Mouse (Mus musculus): ENCODE data around the gene 9430097D07Rik. TPM values are rescaled to one million over a fixed set of nuclear protein-coding genes. Genes with fewer than 3 reads are reported as not detected.
A peak's percentile ranks its signal among the peaks of the same experiment; 100 is the strongest.

The 9430097D07Rik gene
- polyA plus RNA-seq, 1 experiment = 0.04 TPM

DNA sequence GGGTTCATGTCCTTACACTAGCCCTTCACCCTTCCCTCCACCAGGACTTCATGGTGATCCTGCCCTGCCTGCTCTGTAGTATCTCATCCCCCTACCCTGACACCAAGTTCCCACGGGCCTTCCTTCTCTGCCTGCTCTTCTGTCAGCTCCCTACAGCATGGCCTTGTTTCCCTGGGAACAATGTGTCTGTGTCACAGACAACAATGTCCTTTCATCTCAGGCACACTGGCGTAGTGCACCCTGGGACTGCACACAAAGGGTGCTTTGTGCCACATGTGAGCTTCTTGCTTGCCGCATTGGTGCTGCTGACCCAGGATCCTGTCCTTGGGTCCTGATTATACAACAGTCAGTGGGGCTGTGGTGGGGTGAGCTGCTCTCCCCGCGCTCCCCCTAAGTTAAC is 15.9 kb downstream of the 9430097D07Rik start:
- Histone ChIP-seq H3K79me2 (ENCODE audit: control insufficient read depth, insufficient read depth) (no peaks in the 10 kb centered on the region), H3K36me3 (ENCODE audit: control insufficient read depth, insufficient read depth) (no peaks in the 10 kb centered on the region), H3K27me3 (ENCODE audit: control insufficient read depth, insufficient read depth, insufficient read length) (no peaks in the 10 kb centered on the region), H3ac (ENCODE audit: control insufficient read depth, insufficient read length) (no peak overlapping the region), H3K4me2 (ENCODE audit: low read depth) (no peak overlapping the region), H3K4me3 (no peak overlapping the region)
- TF ChIP-seq POLR2A (IDR thresholded peaks at IDR 0.05; ENCODE audit: insufficient read length, low read depth) (no peak), MYOG (IDR thresholded peaks at IDR 0.05; ENCODE audit: control insufficient read depth in 1 of 3, insufficient read depth in 1 of 3, insufficient read length in 2 of 3, low read depth in 2 of 3) (no peak), TCF3 (IDR thresholded peaks at IDR 0.05; ENCODE audit: insufficient read length, low read depth) (no peak)

GRCm38 (mm10) chr2:32556019-32556418 is 19.5 kb downstream of the 9430097D07Rik start:
- Histone ChIP-seq H3K4me2 (ENCODE audit: low read depth) (no peak overlapping the region), H3K79me2 (ENCODE audit: control insufficient read depth, insufficient read depth) (no peaks in the 10 kb centered on the region), H3ac (ENCODE audit: control insufficient read depth, insufficient read length) (no peak overlapping the region), H3K36me3 (ENCODE audit: control insufficient read depth, insufficient read depth) (no peaks in the 10 kb centered on the region), H3K27me3 (ENCODE audit: control insufficient read depth, insufficient read depth, insufficient read length) (no peaks in the 10 kb centered on the region), H3K4me3 (no peak overlapping the region)
- TF ChIP-seq POLR2AphosphoS2 (IDR thresholded peaks at IDR 0.05; ENCODE audit: insufficient read length, low read depth) = no peak
- no peak for TF ChIP-seq SRF (IDR thresholded peaks at IDR 0.05; ENCODE audit: control insufficient read depth, insufficient read length, low read depth)
- TF ChIP-seq POLR2A (IDR thresholded peaks at IDR 0.05; ENCODE audit: insufficient read length, low read depth) = no peak
- TF ChIP-seq MAX (IDR thresholded peaks at IDR 0.05; ENCODE audit: low read depth) = no peak
- no peak for TF ChIP-seq USF1 (IDR thresholded peaks at IDR 0.05; ENCODE audit: low read depth)
- no peak for TF ChIP-seq TCF3 (IDR thresholded peaks at IDR 0.05; ENCODE audit: insufficient read length, low read depth)
- no peak for TF ChIP-seq MYOD1 (IDR thresholded peaks at IDR 0.05; ENCODE audit: control insufficient read depth in 1 of 3, insufficient read length in 2 of 3, low read depth in 2 of 3)
- TF ChIP-seq CEBPB (IDR thresholded peaks at IDR 0.05; ENCODE audit: insufficient read depth, poor library complexity, severe bottlenecking) = no peak
- TF ChIP-seq E2F4 (IDR thresholded peaks at IDR 0.05; ENCODE audit: insufficient read depth) = no peak
- no peak for TF ChIP-seq REST (IDR thresholded peaks at IDR 0.05; ENCODE audit: insufficient read depth, insufficient read length)
- TF ChIP-seq TCF12 (IDR thresholded peaks at IDR 0.05; ENCODE audit: insufficient read depth, poor library complexity, severe bottlenecking) = no peak
- TF ChIP-seq MYOG (IDR thresholded peaks at IDR 0.05; ENCODE audit: control insufficient read depth in 1 of 3, insufficient read depth in 1 of 3, insufficient read length in 2 of 3, low read depth in 2 of 3) = no peak

DNA sequence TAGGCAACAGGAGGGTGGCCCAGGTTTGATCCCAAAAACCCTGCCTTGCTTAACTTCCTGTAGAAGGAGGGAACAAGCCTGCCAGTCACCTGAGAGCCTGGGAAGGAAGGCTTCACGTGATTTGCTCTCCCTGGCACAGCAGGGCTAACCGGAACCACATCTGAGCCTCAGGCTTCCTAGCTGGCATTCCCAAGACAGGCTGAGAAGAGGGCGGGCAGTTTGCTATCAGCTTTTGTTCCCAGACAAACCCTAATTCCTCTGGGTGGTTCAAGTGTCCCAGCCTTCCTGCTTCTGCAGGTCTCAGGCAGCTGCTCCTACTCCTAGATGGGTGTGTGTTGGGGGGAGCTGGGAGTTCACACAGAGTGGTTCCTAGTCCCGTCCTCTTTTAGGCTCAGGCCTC is 20.0 kb downstream of the 9430097D07Rik start:
- TF ChIP-seq USF1 (IDR thresholded peaks at IDR 0.05; ENCODE audit: low read depth) = peak; percentile 30
- TF ChIP-seq MYOG (IDR thresholded peaks at IDR 0.05; ENCODE audit: control insufficient read depth in 1 of 3, insufficient read depth in 1 of 3, insufficient read length in 2 of 3, low read depth in 2 of 3) = peak in 1 of 3 experiments; percentile 54
- TF ChIP-seq TCF3 (IDR thresholded peaks at IDR 0.05; ENCODE audit: insufficient read length, low read depth) = no peak
- no peak for TF ChIP-seq POLR2AphosphoS2 (IDR thresholded peaks at IDR 0.05; ENCODE audit: insufficient read length, low read depth)
- no peaks in the 10 kb centered on the region for H3K36me3 ChIP-seq (ENCODE audit: control insufficient read depth, insufficient read depth)
- H3K79me2 ChIP-seq (ENCODE audit: control insufficient read depth, insufficient read depth) = no peaks in the 10 kb centered on the region
- H3K4me3 ChIP-seq = no peak overlapping the region
- H3K27me3 ChIP-seq (ENCODE audit: control insufficient read depth, insufficient read depth, insufficient read length) = no peaks in the 10 kb centered on the region
- no peak overlapping the region for H3K4me2 ChIP-seq (ENCODE audit: low read depth)
- no peak overlapping the region for H3ac ChIP-seq (ENCODE audit: control insufficient read depth, insufficient read length)

- no peaks in the 10 kb centered on the region for H3K36me3 ChIP-seq (ENCODE audit: control insufficient read depth, insufficient read depth)
- H3K79me2 ChIP-seq (ENCODE audit: control insufficient read depth, insufficient read depth) = no peaks in the 10 kb centered on the region
- TF ChIP-seq POLR2A (IDR thresholded peaks at IDR 0.05; ENCODE audit: insufficient read length, low read depth) (no peak), POLR2AphosphoS2 (IDR thresholded peaks at IDR 0.05; ENCODE audit: insufficient read length, low read depth) (no peak), CEBPB (IDR thresholded peaks at IDR 0.05; ENCODE audit: insufficient read depth, poor library complexity, severe bottlenecking) (no peak), E2F4 (IDR thresholded peaks at IDR 0.05; ENCODE audit: insufficient read depth) (no peak), MAX (IDR thresholded peaks at IDR 0.05; ENCODE audit: low read depth) (no peak), TCF12 (IDR thresholded peaks at IDR 0.05; ENCODE audit: insufficient read depth, poor library complexity, severe bottlenecking) (no peak), REST (IDR thresholded peaks at IDR 0.05; ENCODE audit: insufficient read depth, insufficient read length) (no peak), MYOG (IDR thresholded peaks at IDR 0.05; ENCODE audit: control insufficient read depth in 1 of 3, insufficient read depth in 1 of 3, insufficient read length in 2 of 3, low read depth in 2 of 3) (no peak), SRF (IDR thresholded peaks at IDR 0.05; ENCODE audit: control insufficient read depth, insufficient read length, low read depth) (no peak), MYOD1 (IDR thresholded peaks at IDR 0.05; ENCODE audit: control insufficient read depth in 1 of 3, insufficient read length in 2 of 3, low read depth in 2 of 3) (no peak), USF1 (IDR thresholded peaks at IDR 0.05; ENCODE audit: low read depth) (no peak)
- no peak overlapping the region for H3K4me3 ChIP-seq
- no peak overlapping the region for H3ac ChIP-seq (ENCODE audit: control insufficient read depth, insufficient read length)
- no peaks in the 10 kb centered on the region for H3K27me3 ChIP-seq (ENCODE audit: control insufficient read depth, insufficient read depth, insufficient read length)
- no peak overlapping the region for H3K4me2 ChIP-seq (ENCODE audit: low read depth)
Observed at GRCm38 (mm10) chr2:32553592-32554148, 21.8 kb downstream of the 9430097D07Rik start.

GRCm38 (mm10) chr2:32551236-32551635 is 24.2 kb downstream of the 9430097D07Rik start:
- Histone ChIP-seq H3K27me3 (ENCODE audit: control insufficient read depth, insufficient read depth, insufficient read length) (no peaks in the 10 kb centered on the region), H3ac (ENCODE audit: control insufficient read depth, insufficient read length) (no peak overlapping the region), H3K79me2 (ENCODE audit: control insufficient read depth, insufficient read depth) (no peaks in the 10 kb centered on the region), H3K4me2 (ENCODE audit: low read depth) (no peak overlapping the region), H3K36me3 (ENCODE audit: control insufficient read depth, insufficient read depth) (no peaks in the 10 kb centered on the region), H3K4me3 (no peak overlapping the region)
- TF ChIP-seq MYOG (IDR thresholded peaks at IDR 0.05; ENCODE audit: control insufficient read depth in 1 of 3, insufficient read depth in 1 of 3, insufficient read length in 2 of 3, low read depth in 2 of 3) (no peak), POLR2A (IDR thresholded peaks at IDR 0.05; ENCODE audit: insufficient read length, low read depth) (no peak), USF1 (IDR thresholded peaks at IDR 0.05; ENCODE audit: low read depth) (no peak), MAX (IDR thresholded peaks at IDR 0.05; ENCODE audit: low read depth) (no peak), E2F4 (IDR thresholded peaks at IDR 0.05; ENCODE audit: insufficient read depth) (no peak), SRF (IDR thresholded peaks at IDR 0.05; ENCODE audit: control insufficient read depth, insufficient read length, low read depth) (no peak), MYOD1 (IDR thresholded peaks at IDR 0.05; ENCODE audit: control insufficient read depth in 1 of 3, insufficient read length in 2 of 3, low read depth in 2 of 3) (no peak), TCF12 (IDR thresholded peaks at IDR 0.05; ENCODE audit: insufficient read depth, poor library complexity, severe bottlenecking) (no peak), CEBPB (IDR thresholded peaks at IDR 0.05; ENCODE audit: insufficient read depth, poor library complexity, severe bottlenecking) (no peak), TCF3 (IDR thresholded peaks at IDR 0.05; ENCODE audit: insufficient read length, low read depth) (no peak), POLR2AphosphoS2 (IDR thresholded peaks at IDR 0.05; ENCODE audit: insufficient read length, low read depth) (no peak)

Measured in myocyte (in vitro differentiated cells).